Mouse (Mus musculus): ENCODE measurements around the gene Faap20. TPM values are rescaled to one million over a fixed set of nuclear protein-coding genes. Genes with fewer than 3 reads are reported as not detected.

Faap20 gene
- polyA plus RNA-seq, 1 experiment from 2014 or later: 99.2 TPM

GRCm38 (mm10) chr4:155290045-155290444 is 40.4 kb downstream of the Faap20 start:
- H3K27ac ChIP-seq: no peak overlapping the region
- WGBS: 88% methylated on average over 7 of the region's 7 CpGs

GRCm38 (mm10) chr4:155292863-155293262 is 43.3 kb downstream of the Faap20 start:
- WGBS: 88% methylated on average over 10 of the region's 10 CpGs

More at GRCm38 (mm10) chr4:155290045-155290444, 40.4 kb downstream of the Faap20 start:
- no peak for ATAC-seq (ENCODE audit: insufficient number of reproducible peaks, insufficient read depth, low FRiP score, low TSS enrichment, low read depth)
- H3K9ac ChIP-seq (replicated peaks): no peak overlapping the region
- no peak overlapping the region for H3K4me3 ChIP-seq (replicated peaks)
- H3K9me3 ChIP-seq: no peaks in the 10 kb centered on the region
- no peak overlapping the region for H3K4me2 ChIP-seq
- no peaks in the 10 kb centered on the region for H3K36me3 ChIP-seq
- H3K27me3 ChIP-seq: no peaks in the 10 kb centered on the region
- peaks cover 21% of the 10 kb centered on the region for H3K4me1 ChIP-seq (replicated peaks)

GRCm38 (mm10) chr4:155294381-155294780 is 44.8 kb downstream of the Faap20 start:
- no peaks in the 10 kb centered on the region for H3K9me3 ChIP-seq
- H3K4me2 ChIP-seq: no peak overlapping the region
- no peaks in the 10 kb centered on the region for H3K36me3 ChIP-seq
- no peaks in the 10 kb centered on the region for H3K4me1 ChIP-seq (replicated peaks)
- no peak overlapping the region for H3K9ac ChIP-seq (replicated peaks)
- H3K4me3 ChIP-seq (replicated peaks): no peak overlapping the region
- no peak for ATAC-seq (ENCODE audit: insufficient number of reproducible peaks, insufficient read depth, low FRiP score, low TSS enrichment, low read depth)
- peaks cover 3% of the 10 kb centered on the region; the same call in 1 of the 2 replicates for H3K27me3 ChIP-seq
- WGBS: 83% methylated on average over 14 of the region's 14 CpGs
- H3K27ac ChIP-seq: no peak overlapping the region

More at GRCm38 (mm10) chr4:155292863-155293262, 43.3 kb downstream of the Faap20 start:
- Histone ChIP-seq H3K4me1 (replicated peaks) (peaks cover 4% of the 10 kb centered on the region; the same call in 1 of the 2 replicates), H3K9me3 (no peaks in the 10 kb centered on the region), H3K4me3 (replicated peaks) (no peak overlapping the region), H3K4me2 (no peak overlapping the region), H3K36me3 (no peaks in the 10 kb centered on the region), H3K9ac (replicated peaks) (no peak overlapping the region), H3K27ac (no peak overlapping the region), H3K27me3 (no peaks in the 10 kb centered on the region)
- ATAC-seq (ENCODE audit: insufficient number of reproducible peaks, insufficient read depth, low FRiP score, low TSS enrichment, low read depth): no peak

- ATAC-seq (ENCODE audit: insufficient number of reproducible peaks, insufficient read depth, low FRiP score, low TSS enrichment, low read depth): no peak
Observed at GRCm38 (mm10) chr4:155295026-155295590, 45.5 kb downstream of the Faap20 start.

GRCm38 (mm10) chr4:155295996-155296395 is 46.4 kb downstream of the Faap20 start:
- H3K4me3 ChIP-seq (replicated peaks): no peak overlapping the region
- no peak overlapping the region for H3K9ac ChIP-seq (replicated peaks)
- H3K27ac ChIP-seq: 0 out of 2 replicates have a peak overlapping the region, but pooled peaks have one; percentile 1
- H3K4me1 ChIP-seq (replicated peaks): no peaks in the 10 kb centered on the region; the same call in 1 of the 2 replicates
- peaks cover 3% of the 10 kb centered on the region; the same call in 1 of the 2 replicates for H3K27me3 ChIP-seq
- WGBS: 75% methylated on average over 4 of the region's 4 CpGs
- H3K9me3 ChIP-seq: no peaks in the 10 kb centered on the region
- H3K4me2 ChIP-seq: no peak overlapping the region
- no peak for ATAC-seq (ENCODE audit: insufficient number of reproducible peaks, insufficient read depth, low FRiP score, low TSS enrichment, low read depth)
- H3K36me3 ChIP-seq: no peaks in the 10 kb centered on the region

More at GRCm38 (mm10) chr4:155295026-155295590, 45.5 kb downstream of the Faap20 start:
- Histone ChIP-seq H3K9ac (replicated peaks) (no peak overlapping the region), H3K4me2 (no peak overlapping the region), H3K9me3 (no peaks in the 10 kb centered on the region), H3K4me3 (replicated peaks) (no peak overlapping the region), H3K27me3 (peaks cover 3% of the 10 kb centered on the region; the same call in 1 of the 2 replicates), H3K4me1 (replicated peaks) (no peaks in the 10 kb centered on the region), H3K36me3 (no peaks in the 10 kb centered on the region), H3K27ac (no peak overlapping the region)
- WGBS: 75% methylated on average over 10 of the region's 10 CpGs

- Histone ChIP-seq H3K27me3 (peaks cover 3% of the 10 kb centered on the region; the same call in 1 of the 2 replicates), H3K9me3 (no peaks in the 10 kb centered on the region), H3K9ac (replicated peaks) (no peak overlapping the region), H3K27ac (no peak overlapping the region), H3K4me1 (replicated peaks) (peaks cover 3% of the 10 kb centered on the region), H3K4me3 (replicated peaks) (no peak overlapping the region), H3K4me2 (no peak overlapping the region), H3K36me3 (no peaks in the 10 kb centered on the region)
- 57% methylated on average over 2 of the region's 2 CpGs for WGBS
- ATAC-seq (ENCODE audit: insufficient number of reproducible peaks, insufficient read depth, low FRiP score, low TSS enrichment, low read depth): no peak
Observed at GRCm38 (mm10) chr4:155297057-155297456, 47.5 kb downstream of the Faap20 start.

GRCm38 (mm10) chr4:155298826-155299225 is 49.2 kb downstream of the Faap20 start:
- Histone ChIP-seq H3K27ac (no peak overlapping the region), H3K9me3 (no peaks in the 10 kb centered on the region), H3K9ac (replicated peaks) (no peak overlapping the region), H3K4me3 (replicated peaks) (no peak overlapping the region), H3K27me3 (peaks cover 3% of the 10 kb centered on the region; the same call in 1 of the 2 replicates), H3K4me1 (replicated peaks) (peaks cover 6% of the 10 kb centered on the region), H3K4me2 (no peak overlapping the region), H3K36me3 (no peaks in the 10 kb centered on the region)
- ATAC-seq (ENCODE audit: insufficient number of reproducible peaks, insufficient read depth, low FRiP score, low TSS enrichment, low read depth): no peak
- WGBS: 96% methylated on average over 4 of the region's 4 CpGs

GRCm38 (mm10) chr4:155300421-155301097 is 51.0 kb downstream of the Faap20 start:
- Histone ChIP-seq H3K4me1 (replicated peaks) (peaks cover 12% of the 10 kb centered on the region), H3K27me3 (peaks cover 3% of the 10 kb centered on the region; the same call in 1 of the 2 replicates), H3K4me2 (no peak overlapping the region), H3K9me3 (no peaks in the 10 kb centered on the region), H3K36me3 (no peaks in the 10 kb centered on the region), H3K27ac (0 out of 2 replicates have a peak overlapping the region, but pooled peaks have one; percentile 78), H3K4me3 (replicated peaks) (no peak overlapping the region), H3K9ac (replicated peaks) (peak overlapping the region; percentile 24; the same call in 1 of the 2 replicates)
- 81% methylated on average over 21 of the region's 21 CpGs for WGBS
- ATAC-seq (ENCODE audit: insufficient number of reproducible peaks, insufficient read depth, low FRiP score, low TSS enrichment, low read depth): no peak

- Histone ChIP-seq H3K4me2 (no peak overlapping the region), H3K36me3 (no peaks in the 10 kb centered on the region), H3K27me3 (peaks cover 3% of the 10 kb centered on the region; the same call in 1 of the 2 replicates), H3K9ac (replicated peaks) (no peak overlapping the region), H3K4me1 (replicated peaks) (peaks cover 16% of the 10 kb centered on the region), H3K27ac (peak overlapping the region; percentile 78), H3K9me3 (no peaks in the 10 kb centered on the region), H3K4me3 (replicated peaks) (no peak overlapping the region)
- no peak for ATAC-seq (ENCODE audit: insufficient number of reproducible peaks, insufficient read depth, low FRiP score, low TSS enrichment, low read depth)
- WGBS: 87% methylated on average over 7 of the region's 7 CpGs
Observed at GRCm38 (mm10) chr4:155301098-155301447, 51.5 kb downstream of the Faap20 start.

GRCm38 (mm10) chr4:155301965-155302364 is 52.4 kb downstream of the Faap20 start:
- WGBS: 50% methylated on average over 4 of the region's 4 CpGs
- H3K9ac ChIP-seq (replicated peaks): no peak overlapping the region; the same call in 1 of the 2 replicates
- no peak overlapping the region for H3K4me3 ChIP-seq (replicated peaks)
- H3K27ac ChIP-seq: peak overlapping the region; percentile 78
- H3K9me3 ChIP-seq: no peaks in the 10 kb centered on the region
- no peak overlapping the region for H3K4me2 ChIP-seq
- H3K27me3 ChIP-seq: peaks cover 3% of the 10 kb centered on the region; the same call in 1 of the 2 replicates
- peaks cover 18% of the 10 kb centered on the region for H3K4me1 ChIP-seq (replicated peaks)
- no peak for ATAC-seq (ENCODE audit: insufficient number of reproducible peaks, insufficient read depth, low FRiP score, low TSS enrichment, low read depth)
- no peaks in the 10 kb centered on the region for H3K36me3 ChIP-seq

- WGBS: 85% methylated on average over 7 of the region's 7 CpGs
- peaks cover 28% of the 10 kb centered on the region for H3K4me1 ChIP-seq (replicated peaks)
- H3K27ac ChIP-seq: peak overlapping the region; percentile 25; the same call in 1 of the 2 replicates
Observed at GRCm38 (mm10) chr4:155304508-155305096, 55.0 kb downstream of the Faap20 start.

More at GRCm38 (mm10) chr4:155304508-155305096, 55.0 kb downstream of the Faap20 start:
- H3K9ac ChIP-seq (replicated peaks): no peak overlapping the region
- H3K4me3 ChIP-seq (replicated peaks): no peak overlapping the region
- H3K9me3 ChIP-seq: no peaks in the 10 kb centered on the region
- no peaks in the 10 kb centered on the region; the same call in 1 of the 2 replicates for H3K27me3 ChIP-seq
- no peak for ATAC-seq (ENCODE audit: insufficient number of reproducible peaks, insufficient read depth, low FRiP score, low TSS enrichment, low read depth)
- H3K4me2 ChIP-seq: no peak overlapping the region
- H3K36me3 ChIP-seq: no peaks in the 10 kb centered on the region

Data from limb, embryonic 12.5 days (tissue).